Mouse (Mus musculus): ENCODE measurements around the gene Kmt2d. TPM values are rescaled to one million over a fixed set of nuclear protein-coding genes. Genes with fewer than 3 reads are reported as not detected.

The Kmt2d gene
- polyA plus RNA-seq, 1 experiment from 2014 or later, result 7.0 TPM

DNA sequence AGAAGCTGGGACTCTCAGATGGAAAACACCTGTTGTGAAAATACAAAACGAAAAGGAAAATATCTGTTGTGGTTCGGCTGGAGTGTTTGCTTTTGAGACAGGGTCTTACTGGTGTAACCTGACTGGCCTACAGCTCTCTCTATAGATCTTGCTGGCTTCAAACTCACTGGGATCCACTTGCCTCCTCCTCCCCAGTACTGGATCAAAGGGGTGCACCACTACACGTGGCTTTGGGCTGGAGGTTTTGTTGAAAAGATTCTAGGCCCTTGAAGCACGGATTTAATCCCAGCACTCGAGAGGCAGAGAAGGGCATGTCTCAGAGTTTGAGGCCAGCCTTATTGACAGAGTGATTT is 10.6 kb upstream of the Kmt2d start:
- Histone ChIP-seq H3K4me2 (peak overlapping the region; percentile 96), H3K27me3 (replicated peaks) (peaks cover 2% of the 10 kb centered on the region), H3K27ac (peak overlapping the region; percentile 80), H3K36me3 (no peaks in the 10 kb centered on the region), H3K9me3 (replicated peaks) (no peaks in the 10 kb centered on the region), H3K9ac (peak overlapping the region; percentile 53), H3K4me3 (peak overlapping the region; percentile 80), H3K4me1 (peaks cover 37% of the 10 kb centered on the region)
- ATAC-seq, result peak; percentile 22; the same call in 1 of the 2 replicates
- WGBS (ENCODE audit: insufficient replicate concordance), result 24% methylated on average over 5 of the region's 5 CpGs

DNA sequence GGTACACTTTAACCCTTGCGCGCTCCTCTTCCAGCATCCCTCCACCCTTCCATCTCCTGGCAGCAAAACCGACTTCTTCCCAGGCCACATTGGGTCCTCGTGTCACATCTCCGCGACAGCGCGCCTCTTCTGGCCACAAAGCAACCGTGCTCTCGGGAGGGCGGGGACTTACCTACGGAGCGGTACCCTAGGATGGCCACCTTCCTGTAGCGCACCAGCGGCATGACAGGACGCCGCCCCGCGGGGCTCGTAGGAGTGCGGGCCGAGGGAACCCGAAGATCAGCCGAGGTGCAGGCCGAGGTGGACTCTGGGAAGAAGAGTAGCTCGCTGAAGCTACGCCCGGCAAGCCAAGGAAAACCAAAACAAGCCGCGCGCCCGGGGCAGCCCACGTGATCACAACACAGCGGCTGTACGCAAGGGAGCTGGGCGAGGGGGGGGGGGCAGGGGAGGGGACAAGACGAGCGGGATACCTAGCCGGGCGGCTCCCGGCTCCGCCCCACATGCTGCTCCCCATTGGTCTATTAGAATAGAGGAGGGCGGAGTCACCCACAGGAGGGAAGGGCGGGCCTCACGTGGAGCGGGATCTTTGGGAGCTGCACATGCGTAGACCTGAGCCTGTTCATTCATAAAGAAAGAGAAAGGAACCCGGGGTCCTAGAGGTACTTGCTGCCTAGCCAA is 10.1 kb upstream of the Kmt2d start:
- peak overlapping the region; percentile 90 for H3K27ac ChIP-seq
- no peaks in the 10 kb centered on the region for H3K9me3 ChIP-seq (replicated peaks)
- peak overlapping the region; percentile 78 for H3K9ac ChIP-seq
- peak; percentile 95 for ATAC-seq
- H3K4me3 ChIP-seq, result peak overlapping the region; percentile 80
- WGBS (ENCODE audit: insufficient replicate concordance), result under 1% methylated on average over 48 of the region's 48 CpGs
- H3K4me1 ChIP-seq, result peaks cover 37% of the 10 kb centered on the region
- no peaks in the 10 kb centered on the region for H3K36me3 ChIP-seq
- H3K4me2 ChIP-seq, result peak overlapping the region; percentile 96
- no peaks in the 10 kb centered on the region for H3K27me3 ChIP-seq (replicated peaks)

DNA sequence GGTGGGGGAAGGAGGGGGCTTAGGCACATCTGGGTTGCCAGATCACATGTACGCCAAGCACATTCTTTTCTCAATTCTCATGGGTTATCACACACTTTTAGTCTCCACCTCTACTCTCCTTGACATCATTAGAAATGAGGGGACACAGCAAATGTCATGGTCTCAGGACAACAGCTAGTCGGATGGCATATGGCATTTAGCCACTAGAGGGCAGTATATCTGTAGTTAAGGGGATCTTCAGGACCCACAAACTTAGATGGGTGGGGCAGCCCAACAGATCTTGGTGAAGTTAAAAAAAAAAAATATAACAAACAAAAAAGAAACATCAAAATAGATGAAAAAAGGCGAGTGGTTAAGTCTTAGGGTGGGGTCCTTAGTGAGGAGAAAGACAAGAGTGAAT is 6.3 kb upstream of the Kmt2d start:
- Histone ChIP-seq H3K36me3 (no peaks in the 10 kb centered on the region), H3K4me3 (no peak overlapping the region), H3K27me3 (replicated peaks) (no peaks in the 10 kb centered on the region), H3K9ac (no peak overlapping the region), H3K4me1 (peaks cover 48% of the 10 kb centered on the region), H3K9me3 (replicated peaks) (no peaks in the 10 kb centered on the region), H3K27ac (no peak overlapping the region), H3K4me2 (no peak overlapping the region)
- ATAC-seq, result no peak
- WGBS (ENCODE audit: insufficient replicate concordance), result 10% methylated on average over 3 of the region's 3 CpGs

DNA sequence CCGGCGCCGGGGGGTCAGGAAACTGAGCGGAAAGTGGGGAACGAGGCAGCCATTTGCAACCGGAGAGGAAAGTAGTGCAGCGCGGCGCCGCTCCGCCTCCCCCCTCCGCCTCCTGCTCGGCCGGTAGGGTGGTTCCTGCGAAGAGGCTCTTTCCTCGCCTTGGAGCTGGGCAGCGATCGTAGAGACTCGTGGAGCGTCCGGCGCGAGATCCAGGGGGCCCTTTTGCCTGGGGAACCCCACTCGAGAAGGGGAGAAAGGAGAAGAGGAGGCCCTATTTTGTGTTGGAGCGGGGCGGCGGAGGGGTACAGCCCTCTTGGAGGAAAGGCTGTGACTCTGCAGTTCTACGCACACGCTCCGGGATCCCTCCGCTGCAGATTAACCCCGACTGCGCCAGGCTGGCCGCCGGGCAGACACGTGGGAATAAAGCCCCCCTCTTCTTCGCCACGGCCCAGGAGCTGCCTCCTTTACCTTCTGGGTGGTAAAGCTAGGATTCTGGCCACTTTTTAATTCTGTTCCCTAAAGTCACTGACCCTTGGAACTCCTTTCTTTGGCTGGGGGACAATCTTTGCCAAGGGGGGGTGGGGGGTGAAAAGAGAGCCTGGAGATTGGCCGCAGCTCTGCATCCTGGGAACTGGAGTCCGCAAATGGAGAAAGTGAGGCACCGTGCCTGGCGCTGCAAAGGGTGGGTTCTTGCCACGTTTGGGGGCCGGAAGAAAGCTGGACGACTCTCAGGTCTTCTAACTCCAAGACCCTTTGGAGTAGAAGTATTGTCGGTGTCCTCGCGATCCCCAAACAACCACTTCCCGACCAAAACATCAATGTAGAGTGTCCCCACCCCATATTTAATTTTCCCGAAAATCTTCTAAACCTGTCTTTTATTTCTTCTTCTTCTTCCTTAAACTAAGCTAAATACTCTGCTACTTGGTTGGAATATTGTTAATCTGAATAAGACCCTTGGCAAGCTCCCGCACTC is 1.2 kb upstream of the Kmt2d start:
- Histone ChIP-seq H3K9ac (peak overlapping the region; percentile 99), H3K9me3 (replicated peaks) (no peaks in the 10 kb centered on the region), H3K4me3 (peak overlapping the region; percentile 99), H3K27ac (peak overlapping the region; percentile 95), H3K36me3 (peaks cover 1% of the 10 kb centered on the region), H3K4me2 (peak overlapping the region; percentile 96), H3K4me1 (peaks cover 51% of the 10 kb centered on the region), H3K27me3 (replicated peaks) (no peaks in the 10 kb centered on the region)
- 2% methylated on average over 51 of the region's 51 CpGs for WGBS (ENCODE audit: insufficient replicate concordance)
- ATAC-seq, result peak; percentile 75

GRCm38 (mm10) chr15:98870179-98871069 is 580 bp downstream of the Kmt2d start:
- ATAC-seq, result no peak
- Histone ChIP-seq H3K4me2 (peak overlapping the region; percentile 96), H3K9me3 (replicated peaks) (no peaks in the 10 kb centered on the region), H3K4me3 (peak overlapping the region; percentile 99), H3K9ac (peak overlapping the region; percentile 99), H3K36me3 (peaks cover 19% of the 10 kb centered on the region), H3K27ac (peak overlapping the region; percentile 95), H3K4me1 (peaks cover 54% of the 10 kb centered on the region), H3K27me3 (replicated peaks) (no peaks in the 10 kb centered on the region)
- 2% methylated on average over 14 of the region's 16 CpGs for WGBS (ENCODE audit: insufficient replicate concordance)

- Histone ChIP-seq H3K9me3 (replicated peaks) (no peaks in the 10 kb centered on the region), H3K4me2 (peak overlapping the region; percentile 96), H3K4me3 (peak overlapping the region; percentile 99), H3K4me1 (peaks cover 54% of the 10 kb centered on the region), H3K27me3 (replicated peaks) (no peaks in the 10 kb centered on the region), H3K9ac (peak overlapping the region; percentile 99), H3K36me3 (peaks cover 28% of the 10 kb centered on the region), H3K27ac (peak overlapping the region; percentile 95)
- ATAC-seq, result peak; percentile 43; the same call in 1 of the 2 replicates
- 7% methylated on average over 8 of the region's 8 CpGs for WGBS (ENCODE audit: insufficient replicate concordance)
These were observed 1.4 kb downstream of the Kmt2d start for GRCm38 (mm10) chr15:98869342-98870178.

- peaks cover 54% of the 10 kb centered on the region for H3K4me1 ChIP-seq
- no peak for ATAC-seq
- H3K36me3 ChIP-seq, result peaks cover 38% of the 10 kb centered on the region
- H3K27ac ChIP-seq, result peak overlapping the region; percentile 95
- H3K9me3 ChIP-seq (replicated peaks), result no peaks in the 10 kb centered on the region
- H3K4me3 ChIP-seq, result peak overlapping the region; percentile 99
- 35% methylated on average over 11 of the region's 11 CpGs for WGBS (ENCODE audit: insufficient replicate concordance)
- peak overlapping the region; percentile 99 for H3K9ac ChIP-seq
- no peaks in the 10 kb centered on the region for H3K27me3 ChIP-seq (replicated peaks)
- H3K4me2 ChIP-seq, result peak overlapping the region; percentile 96
These were observed 2.5 kb downstream of the Kmt2d start for GRCm38 (mm10) chr15:98868346-98869063.

- H3K4me2 ChIP-seq, result peak overlapping the region; percentile 96
- H3K27ac ChIP-seq, result peak overlapping the region; percentile 95
- H3K9ac ChIP-seq, result peak overlapping the region; percentile 99
These were observed 3.7 kb downstream of the Kmt2d start for GRCm38 (mm10) chr15:98867321-98867720.

GRCm38 (mm10) chr15:98866501-98866900 is 4.5 kb downstream of the Kmt2d start:
- Histone ChIP-seq H3K4me2 (no peak overlapping the region; the same call in 1 of the 2 replicates), H3K4me1 (peaks cover 41% of the 10 kb centered on the region), H3K36me3 (peaks cover 58% of the 10 kb centered on the region), H3K27me3 (replicated peaks) (no peaks in the 10 kb centered on the region), H3K27ac (peak overlapping the region; percentile 26; the same call in 1 of the 2 replicates), H3K9ac (no peak overlapping the region), H3K4me3 (no peak overlapping the region), H3K9me3 (replicated peaks) (no peaks in the 10 kb centered on the region)
- ATAC-seq, result no peak
- 78% methylated on average over 5 of the region's 5 CpGs for whole genome bisulfite sequencing (ENCODE audit: insufficient replicate concordance)

More at GRCm38 (mm10) chr15:98867321-98867720, 3.7 kb downstream of the Kmt2d start:
- Histone ChIP-seq H3K36me3 (peaks cover 50% of the 10 kb centered on the region), H3K27me3 (replicated peaks) (no peaks in the 10 kb centered on the region), H3K4me3 (peak overlapping the region; percentile 99), H3K9me3 (replicated peaks) (no peaks in the 10 kb centered on the region), H3K4me1 (peaks cover 42% of the 10 kb centered on the region)
- ATAC-seq, result no peak
- WGBS (ENCODE audit: insufficient replicate concordance), result 29% methylated on average over 6 of the region's 6 CpGs

- Histone ChIP-seq H3K9ac (no peak overlapping the region), H3K36me3 (peaks cover 66% of the 10 kb centered on the region), H3K4me3 (no peak overlapping the region), H3K27ac (no peak overlapping the region), H3K27me3 (replicated peaks) (no peaks in the 10 kb centered on the region), H3K4me1 (peaks cover 41% of the 10 kb centered on the region), H3K9me3 (replicated peaks) (no peaks in the 10 kb centered on the region), H3K4me2 (no peak overlapping the region)
- 90% methylated on average over 8 of the region's 8 CpGs for WGBS (ENCODE audit: insufficient replicate concordance)
- ATAC-seq, result no peak
These were observed 5.2 kb downstream of the Kmt2d start for GRCm38 (mm10) chr15:98865771-98866170.
